Mouse (Mus musculus): ENCODE measurements at regions not wholly inside any gene's neighbourhood (a gene's known extent, or its start where the extent isn't known, plus 50 kb on each side); places are given as distances from the start of the nearest gene placed in this dataset.

GRCm38 (mm10) chr12:78057166-78057565 lies 136.9 kb upstream of the Gm6657 start:
- 56% methylated on average over 3 of the region's 3 CpGs for WGBS
- no peak overlapping the region for H3K27ac ChIP-seq (ENCODE audit: insufficient read depth, low read depth, low read length)
- no peaks in the 10 kb centered on the region; the same call in 1 of the 2 replicates for H3K27me3 ChIP-seq (ENCODE audit: control insufficient read depth, insufficient read depth, low read length)
- no peak for TF ChIP-seq POLR2A (IDR thresholded peaks at IDR 0.05; ENCODE audit: low read depth, low read length)
- no peak for TF ChIP-seq CTCF (IDR thresholded peaks at IDR 0.05; ENCODE audit: extremely low read depth, insufficient read length, insufficient replicate concordance, low read depth, low read length)
- H3K4me1 ChIP-seq (ENCODE audit: control insufficient read depth, insufficient read depth, insufficient read length, low read length), result peaks cover 2% of the 10 kb centered on the region; the same call in 1 of the 2 replicates
- no peak overlapping the region for H3K4me3 ChIP-seq (ENCODE audit: low read depth, low read length)
- no peaks in the 10 kb centered on the region for H3K36me3 ChIP-seq (ENCODE audit: control insufficient read depth, insufficient read depth, low read length)

GRCm38 (mm10) chr12:78059965-78060364 lies 134.1 kb upstream of the Gm6657 start:
- Histone ChIP-seq H3K27ac (ENCODE audit: insufficient read depth, low read depth, low read length) (no peak overlapping the region), H3K36me3 (ENCODE audit: control insufficient read depth, insufficient read depth, low read length) (no peaks in the 10 kb centered on the region), H3K4me3 (ENCODE audit: low read depth, low read length) (no peak overlapping the region), H3K27me3 (ENCODE audit: control insufficient read depth, insufficient read depth, low read length) (no peaks in the 10 kb centered on the region), H3K4me1 (ENCODE audit: control insufficient read depth, insufficient read depth, insufficient read length, low read length) (peaks cover 2% of the 10 kb centered on the region; the same call in 1 of the 2 replicates)
- TF ChIP-seq CTCF (IDR thresholded peaks at IDR 0.05; ENCODE audit: extremely low read depth, insufficient read length, insufficient replicate concordance, low read depth, low read length) (no peak), POLR2A (IDR thresholded peaks at IDR 0.05; ENCODE audit: low read depth, low read length) (no peak)
- 73% methylated on average over 5 of the region's 5 CpGs for WGBS

GRCm38 (mm10) chr12:78066024-78066423 lies 128.0 kb upstream of the Gm6657 start:
- peaks cover 2% of the 10 kb centered on the region; the same call in 1 of the 2 replicates for H3K4me1 ChIP-seq (ENCODE audit: control insufficient read depth, insufficient read depth, insufficient read length, low read length)
- no peak overlapping the region for H3K4me3 ChIP-seq (ENCODE audit: low read depth, low read length)
- no peaks in the 10 kb centered on the region for H3K27me3 ChIP-seq (ENCODE audit: control insufficient read depth, insufficient read depth, low read length)
- no peak overlapping the region for H3K27ac ChIP-seq (ENCODE audit: insufficient read depth, low read depth, low read length)
- TF ChIP-seq CTCF (IDR thresholded peaks at IDR 0.05; ENCODE audit: extremely low read depth, insufficient read length, insufficient replicate concordance, low read depth, low read length) (no peak), POLR2A (IDR thresholded peaks at IDR 0.05; ENCODE audit: low read depth, low read length) (no peak)
- H3K36me3 ChIP-seq (ENCODE audit: control insufficient read depth, insufficient read depth, low read length), result no peaks in the 10 kb centered on the region
- 88% methylated on average over 6 of the region's 6 CpGs for WGBS

GRCm38 (mm10) chr12:78072935-78073334 lies 121.1 kb upstream of the Gm6657 start:
- no peaks in the 10 kb centered on the region for H3K4me1 ChIP-seq (ENCODE audit: control insufficient read depth, insufficient read depth, insufficient read length, low read length)
- WGBS, result 92% methylated on average over 9 of the region's 9 CpGs
- H3K4me3 ChIP-seq (ENCODE audit: low read depth, low read length), result no peak overlapping the region
- no peaks in the 10 kb centered on the region for H3K36me3 ChIP-seq (ENCODE audit: control insufficient read depth, insufficient read depth, low read length)
- H3K27ac ChIP-seq (ENCODE audit: insufficient read depth, low read depth, low read length), result no peak overlapping the region
- no peak for TF ChIP-seq POLR2A (IDR thresholded peaks at IDR 0.05; ENCODE audit: low read depth, low read length)
- TF ChIP-seq CTCF (IDR thresholded peaks at IDR 0.05; ENCODE audit: extremely low read depth, insufficient read length, insufficient replicate concordance, low read depth, low read length), result no peak
- H3K27me3 ChIP-seq (ENCODE audit: control insufficient read depth, insufficient read depth, low read length), result no peaks in the 10 kb centered on the region

- no peaks in the 10 kb centered on the region for H3K36me3 ChIP-seq (ENCODE audit: control insufficient read depth, insufficient read depth, low read length)
- no peaks in the 10 kb centered on the region for H3K27me3 ChIP-seq (ENCODE audit: control insufficient read depth, insufficient read depth, low read length)
- no peaks in the 10 kb centered on the region for H3K4me1 ChIP-seq (ENCODE audit: control insufficient read depth, insufficient read depth, insufficient read length, low read length)
- no peak overlapping the region for H3K4me3 ChIP-seq (ENCODE audit: low read depth, low read length)
- no peak for TF ChIP-seq POLR2A (IDR thresholded peaks at IDR 0.05; ENCODE audit: low read depth, low read length)
- TF ChIP-seq CTCF (IDR thresholded peaks at IDR 0.05; ENCODE audit: extremely low read depth, insufficient read length, insufficient replicate concordance, low read depth, low read length), result no peak
- 87% methylated on average over 8 of the region's 8 CpGs for WGBS
- H3K27ac ChIP-seq (ENCODE audit: insufficient read depth, low read depth, low read length), result no peak overlapping the region
Observed at GRCm38 (mm10) chr12:78074290-78074802, 119.7 kb upstream of the Gm6657 start.

- TF ChIP-seq POLR2A (IDR thresholded peaks at IDR 0.05; ENCODE audit: low read depth, low read length) (no peak), CTCF (IDR thresholded peaks at IDR 0.05; ENCODE audit: extremely low read depth, insufficient read length, insufficient replicate concordance, low read depth, low read length) (no peak)
- Histone ChIP-seq H3K36me3 (ENCODE audit: control insufficient read depth, insufficient read depth, low read length) (no peaks in the 10 kb centered on the region), H3K27me3 (ENCODE audit: control insufficient read depth, insufficient read depth, low read length) (no peaks in the 10 kb centered on the region), H3K4me1 (ENCODE audit: control insufficient read depth, insufficient read depth, insufficient read length, low read length) (no peaks in the 10 kb centered on the region), H3K4me3 (ENCODE audit: low read depth, low read length) (no peak overlapping the region), H3K27ac (ENCODE audit: insufficient read depth, low read depth, low read length) (no peak overlapping the region)
- WGBS, result 39% methylated on average over 5 of the region's 5 CpGs
Observed at GRCm38 (mm10) chr12:78077285-78077684, 116.8 kb upstream of the Gm6657 start.

GRCm38 (mm10) chr12:78082163-78082562 lies 111.9 kb upstream of the Gm6657 start:
- Histone ChIP-seq H3K27ac (ENCODE audit: insufficient read depth, low read depth, low read length) (no peak overlapping the region), H3K4me1 (ENCODE audit: control insufficient read depth, insufficient read depth, insufficient read length, low read length) (no peaks in the 10 kb centered on the region), H3K27me3 (ENCODE audit: control insufficient read depth, insufficient read depth, low read length) (no peaks in the 10 kb centered on the region), H3K36me3 (ENCODE audit: control insufficient read depth, insufficient read depth, low read length) (no peaks in the 10 kb centered on the region), H3K4me3 (ENCODE audit: low read depth, low read length) (no peak overlapping the region)
- TF ChIP-seq CTCF (IDR thresholded peaks at IDR 0.05; ENCODE audit: extremely low read depth, insufficient read length, insufficient replicate concordance, low read depth, low read length), result no peak
- no peak for TF ChIP-seq POLR2A (IDR thresholded peaks at IDR 0.05; ENCODE audit: low read depth, low read length)
- 26% methylated on average over 1 of the region's 1 CpGs for WGBS

All from small intestine, adult 2 months (tissue).